Mouse (Mus musculus) intestine, embryonic 16.5 days (tissue): Measurements from ENCODE around the gene Fxr2. TPM values are rescaled to one million over a fixed set of nuclear protein-coding genes. Genes with fewer than 3 reads are reported as not detected.

Experiments used
- ATAC-seq: fragments of 200-750 bp; cut with Nextera tagmentation; 2 replicates; pipeline ENCODE4 v1.8.0; 2017; ENCODE audit warnings: moderate TSS enrichment, moderate library complexity
- H3K27ac ChIP-seq: fragments of 300-500 bp; sonication (generic); 2 replicates; pipeline ENCODE4 v1.5.1; 2014; ENCODE audit warnings: mild to moderate bottlenecking, low read length
- H3K27me3 ChIP-seq: fragments of 300-500 bp; sonication (generic); replicated peaks from 2 replicates; pipeline ENCODE4 v1.6.1; 2014; ENCODE audit warnings: low read length, control low read depth, mixed read lengths; ENCODE audit not compliant: control insufficient read depth, insufficient read depth
- H3K36me3 ChIP-seq: fragments of 300-500 bp; sonication (generic); 2 replicates; pipeline ENCODE4 v1.6.1; 2014; ENCODE audit warnings: low read length, control low read depth; ENCODE audit not compliant: control insufficient read depth, insufficient read depth
- H3K4me1 ChIP-seq: fragments of 300-500 bp; sonication (generic); 2 replicates; pipeline ENCODE4 v1.6.1; 2014; ENCODE audit warnings: low read length, control low read depth, mixed read lengths; ENCODE audit not compliant: control insufficient read depth, insufficient read depth
- H3K4me2 ChIP-seq: fragments of 300-500 bp; sonication (generic); 2 replicates; pipeline ENCODE4 v1.6.1; 2014; ENCODE audit warnings: low read depth, low read length, control low read depth
- H3K4me3 ChIP-seq: fragments of 300-500 bp; sonication (generic); 2 replicates; pipeline ENCODE4 v1.5.1; 2014; ENCODE audit warnings: mild to moderate bottlenecking, low read length
- H3K9ac ChIP-seq: fragments of 300-500 bp; sonication (generic); 2 replicates; pipeline ENCODE4 v1.6.1; 2014; ENCODE audit warnings: low read depth, low read length
- H3K9me3 ChIP-seq: fragments of 300-500 bp; sonication (generic); 2 replicates; pipeline ENCODE4 v1.6.1; 2016; ENCODE audit warnings: low read length, control low read depth; ENCODE audit not compliant: control insufficient read depth
- WGBS: fragments of 180-500 bp; shearing (Covaris S2); extraction: QIAGEN DNeasy Blood & Tissue Kit; methylation state at CpG from one replicate; pipeline ENCODE4 v1.1.7; 2014; 5-methylcytosine and 5-hydroxymethylcytosine counted together
- polyA plus RNA-seq: library from polyadenylated mRNA; unstranded; fragments of >200 nt; fragmentation: Nextera tagmentation; extraction: Ambion mirVana; gene quantifications from 2 replicates; pipeline ENCODE4 v1.2.1, GENCODE M21; 2015

The Fxr2 gene
- polyA plus RNA-seq, 1 experiment from 2014 or later, result 12.6 TPM

DNA sequence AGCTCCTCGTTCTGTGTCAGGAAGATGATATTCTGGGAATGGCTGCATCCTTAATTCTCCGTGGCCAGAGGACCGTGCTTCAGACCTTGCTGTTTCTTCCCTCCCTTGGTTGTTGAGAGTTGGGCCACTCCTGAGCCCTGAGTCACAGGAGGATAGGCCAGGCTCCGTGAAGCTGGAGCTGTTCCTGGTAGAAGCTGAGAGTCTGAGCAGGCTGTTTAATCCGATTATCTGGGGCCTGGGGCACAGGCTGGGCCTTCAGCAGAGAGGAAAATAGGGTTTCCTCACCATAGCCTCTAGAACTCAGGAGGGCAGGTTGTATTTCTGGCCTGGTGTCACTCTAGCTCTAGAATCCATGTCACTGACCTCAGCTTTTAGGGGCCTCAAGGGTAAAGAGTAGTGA is 20.6 kb downstream of the Fxr2 start:
- Histone ChIP-seq H3K9me3 (no peaks in the 10 kb centered on the region), H3K36me3 (peaks cover 31% of the 10 kb centered on the region), H3K4me3 (no peak overlapping the region), H3K27me3 (no peaks in the 10 kb centered on the region), H3K4me1 (peaks cover 12% of the 10 kb centered on the region), H3K4me2 (no peak overlapping the region), H3K27ac (no peak overlapping the region), H3K9ac (0 out of 2 replicates have a peak overlapping the region, but pooled peaks have one; percentile 24)
- 73% methylated on average over 5 of the region's 5 CpGs for WGBS
- no peak for ATAC-seq

DNA sequence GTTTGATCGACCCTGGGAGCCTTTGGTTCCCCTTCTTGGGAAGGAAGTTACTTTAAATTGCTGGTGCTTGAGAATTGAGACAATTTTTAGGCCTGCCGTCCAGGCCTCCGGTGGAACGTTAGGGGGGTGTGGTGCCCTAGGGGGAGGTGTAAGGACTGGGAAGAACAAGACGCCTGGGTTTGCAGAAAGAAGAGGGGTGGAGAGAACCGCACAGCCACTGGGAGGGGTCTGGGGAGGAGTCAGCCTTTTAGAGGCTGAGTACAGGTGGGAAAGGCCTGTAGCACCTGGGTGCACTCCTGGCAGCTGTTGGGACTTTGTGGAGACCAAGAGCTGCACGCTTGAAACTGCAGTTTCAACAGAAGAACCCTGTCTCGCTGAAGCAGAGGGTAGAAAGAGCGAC is 22.0 kb downstream of the Fxr2 start:
- H3K27ac ChIP-seq, result no peak overlapping the region; the same call in none of the 2 replicates
- H3K4me3 ChIP-seq, result no peak overlapping the region
- H3K36me3 ChIP-seq, result peaks cover 30% of the 10 kb centered on the region
- 40% methylated on average over 9 of the region's 9 CpGs for WGBS
- no peaks in the 10 kb centered on the region for H3K27me3 ChIP-seq
- ATAC-seq, result no peak
- H3K4me1 ChIP-seq, result peaks cover 12% of the 10 kb centered on the region
- H3K9me3 ChIP-seq, result no peaks in the 10 kb centered on the region
- H3K4me2 ChIP-seq, result no peak overlapping the region
- no peak overlapping the region for H3K9ac ChIP-seq

DNA sequence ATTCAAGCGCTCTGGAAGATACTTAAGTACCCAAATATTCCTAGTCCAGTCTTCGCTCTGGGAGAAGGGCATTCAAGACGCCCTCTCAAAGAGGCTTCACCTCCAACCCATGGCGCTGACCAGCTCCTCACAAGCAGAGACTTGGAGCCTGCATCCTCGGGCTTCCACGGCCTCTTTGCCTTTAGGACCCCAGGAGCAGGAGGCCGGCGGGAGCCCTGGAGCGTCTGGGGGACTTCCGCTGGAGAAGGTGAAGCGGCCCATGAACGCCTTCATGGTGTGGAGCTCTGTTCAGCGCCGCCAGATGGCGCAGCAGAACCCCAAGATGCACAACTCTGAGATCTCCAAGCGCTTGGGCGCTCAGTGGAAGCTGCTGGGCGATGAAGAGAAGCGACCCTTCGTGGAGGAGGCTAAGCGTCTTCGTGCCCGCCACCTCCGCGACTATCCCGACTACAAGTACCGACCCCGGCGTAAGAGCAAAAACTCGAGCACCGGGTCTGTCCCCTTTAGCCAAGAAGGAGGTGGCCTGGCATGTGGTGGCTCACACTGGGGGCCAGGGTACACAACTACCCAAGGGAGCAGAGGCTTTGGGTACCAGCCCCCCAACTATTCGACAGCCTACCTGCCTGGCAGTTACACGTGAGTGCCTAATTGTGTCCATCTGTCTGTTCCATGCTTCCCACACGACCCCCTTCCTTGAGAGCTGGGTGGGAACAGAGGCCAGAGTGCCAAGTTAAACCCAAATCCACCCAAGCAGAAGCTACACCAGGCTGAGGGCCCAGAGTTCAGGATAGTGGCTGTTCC is 22.7 kb downstream of the Fxr2 start, which contains the start of gene Sox15:
Sox15 (plus strand) TSS at position 51 of the 801 bp plus-strand sequence.
- no peak within 1 kb of the TSS for H3K4me2 ChIP-seq
- H3K4me3 ChIP-seq, result no peak within 1 kb of the TSS
- H3K27me3 ChIP-seq, result no peaks in the 10 kb centered on the region
- H3K9me3 ChIP-seq, result no peaks in the 10 kb centered on the region
- peaks cover 12% of the 10 kb centered on the region for H3K4me1 ChIP-seq
- H3K9ac ChIP-seq, result 0 out of 2 replicates have a peak within 1 kb of the TSS, but pooled peaks have one; percentile 24
- H3K27ac ChIP-seq, result no peak within 1 kb of the TSS; the same call in none of the 2 replicates
- peak; percentile 68 for ATAC-seq
- 25% methylated on average over 34 of the region's 34 CpGs for WGBS
- H3K36me3 ChIP-seq, result peaks cover 28% of the 10 kb centered on the region

DNA sequence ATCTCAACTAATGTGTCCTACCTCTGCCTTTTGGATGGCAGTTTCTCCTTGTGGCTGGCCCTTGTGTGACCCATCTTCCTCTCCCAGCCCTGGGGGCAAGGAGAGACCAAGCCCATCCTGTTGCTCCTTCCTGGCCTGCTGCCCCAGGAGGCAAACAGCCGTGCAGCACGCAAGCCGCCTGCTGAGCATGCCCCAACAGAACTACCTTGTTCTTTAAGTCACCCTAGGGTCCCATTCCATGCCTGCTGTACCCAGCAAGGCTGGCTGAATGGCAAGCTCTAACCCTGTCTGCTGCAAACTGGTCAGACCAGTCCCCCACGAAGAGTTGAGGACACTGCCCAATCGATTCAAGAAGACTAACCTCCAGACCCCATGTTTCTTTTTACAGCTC is 23.3 kb downstream of the Fxr2 start:
- Histone ChIP-seq H3K27me3 (no peaks in the 10 kb centered on the region), H3K9me3 (no peaks in the 10 kb centered on the region), H3K36me3 (peaks cover 25% of the 10 kb centered on the region), H3K4me3 (no peak overlapping the region), H3K9ac (0 out of 2 replicates have a peak overlapping the region, but pooled peaks have one; percentile 24), H3K4me1 (peaks cover 12% of the 10 kb centered on the region), H3K4me2 (no peak overlapping the region), H3K27ac (no peak overlapping the region)
- ATAC-seq, result no peak
- 72% methylated on average over 5 of the region's 5 CpGs for WGBS

DNA sequence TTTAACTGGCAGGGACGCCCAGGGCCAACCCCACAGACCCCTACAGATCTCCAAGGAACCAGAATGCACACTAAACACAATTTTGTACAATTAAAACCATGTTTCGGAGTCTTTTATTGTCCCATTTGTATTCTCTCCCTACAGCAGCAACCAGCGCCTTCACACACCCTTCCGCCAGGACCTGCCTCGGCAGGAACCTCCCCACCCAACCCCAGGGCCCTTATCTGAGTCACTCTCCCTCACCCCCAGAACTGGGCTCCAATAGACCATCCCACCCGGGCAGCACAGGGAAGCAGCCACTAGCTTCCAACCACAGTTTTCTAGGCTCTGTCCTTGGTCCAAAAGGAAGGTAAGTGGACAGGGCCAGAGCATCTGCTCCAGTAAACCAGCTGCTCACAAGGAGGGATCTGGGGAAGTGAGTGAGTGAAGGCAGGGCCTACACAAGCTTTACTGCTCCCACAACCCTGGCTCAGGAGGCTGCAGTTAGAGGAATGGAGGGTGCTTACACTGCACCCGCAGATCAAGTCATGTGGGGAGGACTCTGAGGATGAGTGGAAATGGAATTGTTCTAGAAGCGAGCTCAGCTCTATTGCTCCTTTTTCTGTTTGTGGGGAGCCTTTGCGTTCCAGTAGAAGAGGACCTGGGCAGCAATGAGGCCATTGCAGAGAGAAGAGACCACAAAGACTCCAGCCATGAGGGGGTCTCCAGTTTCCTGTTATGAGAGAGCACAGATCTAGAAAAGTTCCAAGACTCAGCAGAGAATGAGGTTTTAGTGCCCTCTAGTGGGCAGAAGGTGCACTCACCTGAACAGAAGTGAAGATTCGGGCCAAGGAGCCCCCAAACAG is 24.0 kb downstream of the Fxr2 start:
- 76% methylated on average over 10 of the region's 10 CpGs for WGBS
- H3K4me3 ChIP-seq, result no peak overlapping the region
- no peaks in the 10 kb centered on the region for H3K9me3 ChIP-seq
- H3K9ac ChIP-seq, result 0 out of 2 replicates have a peak overlapping the region, but pooled peaks have one; percentile 24
- H3K4me1 ChIP-seq, result peaks cover 12% of the 10 kb centered on the region
- no peak for ATAC-seq
- H3K36me3 ChIP-seq, result peaks cover 20% of the 10 kb centered on the region
- H3K27ac ChIP-seq, result no peak overlapping the region
- no peaks in the 10 kb centered on the region for H3K27me3 ChIP-seq
- no peak overlapping the region for H3K4me2 ChIP-seq

DNA sequence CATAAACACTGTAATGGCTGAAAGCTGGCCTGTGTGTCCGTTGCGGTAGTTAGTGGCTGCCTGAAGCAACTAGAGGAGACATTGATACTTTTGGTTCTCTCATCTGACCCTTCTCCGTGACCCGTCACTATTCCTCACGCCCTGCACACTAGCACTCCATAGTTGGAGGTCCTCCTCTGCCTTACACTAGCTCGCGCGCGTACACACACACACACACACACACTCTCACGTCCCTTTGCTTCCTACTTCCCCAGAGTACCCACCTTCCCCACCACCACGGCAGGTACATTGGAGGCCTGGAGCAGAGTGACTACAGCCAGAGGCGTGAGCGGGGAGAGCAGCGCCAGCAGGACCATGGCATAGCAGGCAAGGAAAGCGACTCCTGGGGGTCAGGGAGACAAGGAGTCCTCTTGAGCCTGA is 24.7 kb downstream of the Fxr2 start:
- WGBS, result 80% methylated on average over 15 of the region's 15 CpGs
- Histone ChIP-seq H3K4me3 (no peak overlapping the region), H3K4me1 (peaks cover 12% of the 10 kb centered on the region), H3K9me3 (no peaks in the 10 kb centered on the region), H3K27ac (no peak overlapping the region), H3K27me3 (no peaks in the 10 kb centered on the region), H3K9ac (no peak overlapping the region), H3K36me3 (peaks cover 14% of the 10 kb centered on the region), H3K4me2 (no peak overlapping the region)
- no peak for ATAC-seq

DNA sequence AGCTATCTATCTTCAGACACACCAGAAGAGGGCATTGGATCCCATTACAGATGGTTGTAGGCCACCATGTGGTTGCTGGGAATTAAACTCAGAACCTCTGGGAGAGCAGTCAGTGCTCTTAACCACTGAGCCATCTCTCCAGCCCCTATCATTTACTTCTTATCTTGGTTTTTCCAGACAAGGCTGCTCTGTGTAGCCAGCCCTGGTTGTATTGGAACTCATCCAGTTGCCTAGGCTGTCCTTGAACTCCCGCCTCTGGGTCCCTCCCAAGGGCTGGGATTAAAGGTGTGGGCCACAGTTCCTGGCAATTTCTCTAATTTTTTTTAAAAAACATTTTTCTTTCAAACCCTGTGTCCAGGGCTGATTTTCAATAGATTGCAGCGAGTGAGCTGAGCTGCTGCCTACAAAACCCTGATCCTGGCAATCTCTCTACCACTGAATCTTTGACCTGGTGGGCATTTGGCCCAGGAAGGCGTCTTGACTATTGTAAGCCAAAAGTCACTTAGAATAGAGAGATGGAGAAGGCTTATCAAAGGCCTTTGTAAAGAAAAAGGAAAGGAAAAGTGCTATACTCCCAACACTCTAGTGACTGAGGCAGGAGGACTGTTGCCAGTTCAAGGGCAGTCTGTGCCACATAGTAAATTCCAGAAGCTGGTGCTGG is 28.6 kb downstream of the Fxr2 start:
- no peak for ATAC-seq
- 72% methylated on average over 3 of the region's 3 CpGs for WGBS
- Histone ChIP-seq H3K27ac (peak overlapping the region; percentile 96), H3K9ac (peak overlapping the region; percentile 72), H3K4me1 (peaks cover 9% of the 10 kb centered on the region), H3K36me3 (peaks cover 15% of the 10 kb centered on the region), H3K4me2 (peak overlapping the region; percentile 64), H3K4me3 (peak overlapping the region; percentile 64), H3K9me3 (no peaks in the 10 kb centered on the region), H3K27me3 (no peaks in the 10 kb centered on the region)

DNA sequence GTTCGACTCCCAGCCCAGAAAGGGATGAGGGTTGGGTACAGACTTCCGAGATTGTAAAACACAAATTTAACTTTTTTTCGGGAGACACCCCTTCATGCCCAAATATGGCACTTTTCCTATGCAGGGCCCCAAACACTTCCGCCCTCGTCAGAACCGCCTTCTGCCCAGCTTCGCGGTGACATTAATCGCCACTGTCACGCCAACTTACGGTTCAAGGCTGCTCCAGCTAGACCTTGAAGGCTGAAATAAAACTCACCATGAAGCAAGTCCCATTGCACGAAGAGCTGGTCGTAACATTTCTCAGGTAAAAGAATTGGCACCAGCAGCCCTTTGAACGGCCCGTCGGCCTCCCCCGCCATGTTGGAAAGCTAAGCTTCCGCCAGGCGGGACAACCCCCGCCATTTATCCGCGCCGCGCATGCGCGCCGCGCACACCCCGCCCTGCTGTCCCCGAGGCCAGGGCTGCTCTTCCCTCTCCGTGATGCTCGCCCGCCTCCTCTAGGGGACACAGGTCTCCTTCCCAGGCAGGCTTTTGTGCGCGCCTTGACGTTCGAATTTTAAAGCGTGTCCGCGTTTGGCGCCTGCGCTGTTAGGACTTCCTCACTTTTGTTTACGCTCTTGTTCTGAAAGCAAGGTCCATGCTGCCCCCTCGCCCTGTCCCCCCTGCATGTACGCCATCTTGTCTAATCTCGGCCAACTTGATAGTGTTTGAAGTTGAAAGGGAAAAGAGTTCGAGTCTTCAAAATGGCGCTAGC is 29.6 kb downstream of the Fxr2 start, which contains the start of gene Mpdu1:
Mpdu1 (minus strand) TSS at position 430 of the 754 bp plus-strand sequence.
- Histone ChIP-seq H3K4me3 (peak within 1 kb of the TSS; percentile 64), H3K4me2 (peak within 1 kb of the TSS; percentile 69), H3K27me3 (no peaks in the 10 kb centered on the region), H3K9ac (peak within 1 kb of the TSS; percentile 72), H3K36me3 (peaks cover 21% of the 10 kb centered on the region), H3K27ac (peak within 1 kb of the TSS; percentile 96), H3K4me1 (peaks cover 6% of the 10 kb centered on the region), H3K9me3 (no peaks in the 10 kb centered on the region)
- peak; percentile 96 for ATAC-seq
- WGBS, result under 1% methylated on average over 48 of the region's 48 CpGs
